24 mouse cellular contexts compared by ENCODE assay signal in the genomic region with DNA sequence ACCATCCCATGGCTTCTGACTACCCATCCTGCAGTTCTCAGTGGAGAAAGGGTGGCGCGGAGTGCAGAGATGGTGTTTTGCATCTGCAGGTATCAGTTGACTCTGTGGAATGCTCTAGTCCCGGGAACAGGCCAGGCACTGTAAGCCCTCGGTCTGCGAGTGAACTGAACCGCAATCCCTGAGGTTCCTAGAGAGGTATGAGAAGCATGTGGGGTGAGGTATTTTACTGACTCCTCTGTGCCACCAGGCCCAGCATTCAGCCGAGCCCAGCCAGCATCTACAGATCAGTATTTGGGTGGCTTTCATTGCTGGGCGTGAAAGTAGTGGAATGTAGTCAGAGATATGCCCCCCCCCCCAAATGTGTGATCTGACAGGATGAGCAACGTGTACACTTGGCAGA. TPM values are rescaled to one million over a fixed set of nuclear protein-coding genes. Genes with fewer than 3 reads are reported as not detected.
DNase-seq lines count a peak whose midpoint lies in the region; ATAC-seq and TF ChIP-seq lines count a peak whose summit lies in the region.
"Had no signal": no experiment of that assay in that cellular context is flagged by ENCODE, and none has a peak within 500 bp of the region (broad histone marks: within the 10 kb centered on the region; RNA-seq: fewer than 3 reads in every experiment).

No protein-coding gene starts in this region.

- 31% methylated on average over 9 of the region's 9 CpGs for WGBS in heart, embryonic 11.5 days (ENCODE audit: insufficient replicate concordance)
- 60% methylated on average over 9 of the region's 9 CpGs for WGBS in heart, adult 2 months
- WGBS in embryonic facial prominence, embryonic 14.5 days, result 24% methylated on average over 9 of the region's 9 CpGs

- H3K4me2 ChIP-seq in heart, embryonic 11.5 days, result peak overlapping the region; percentile 34; the same call in 1 of the 2 replicates
- no peak overlapping the region for H3K4me2 ChIP-seq in embryonic facial prominence, embryonic 14.5 days (ENCODE audit: low read depth, low read length)
- H3K4me2 ChIP-seq: forebrain, embryonic 12.5 days; hindbrain, embryonic 12.5 days; limb, embryonic 12.5 days; liver, embryonic 15.5 days; midbrain, embryonic 15.5 days had no signal

- peak overlapping the region; percentile 71 for H3K27ac ChIP-seq in heart, embryonic 11.5 days (ENCODE audit: low read depth, low read length)
- H3K27ac ChIP-seq in heart, adult 2 months, result no peak overlapping the region
- H3K27ac ChIP-seq in embryonic facial prominence, embryonic 14.5 days (replicated peaks; ENCODE audit: low read depth, low read length), result peak overlapping the region; percentile 36; the same call in 1 of the 2 replicates
- H3K27ac ChIP-seq: forebrain, embryonic 12.5 days; hindbrain, embryonic 12.5 days; limb, embryonic 12.5 days; liver, embryonic 15.5 days; midbrain, embryonic 15.5 days had no signal

- no peak overlapping the region for H3K4me3 ChIP-seq in heart, embryonic 11.5 days (ENCODE audit: low read depth, low read length)
- H3K4me3 ChIP-seq in heart, adult 2 months, result no peak overlapping the region
- H3K4me3 ChIP-seq in embryonic facial prominence, embryonic 14.5 days (ENCODE audit: low read depth, low read length), result no peak overlapping the region
- H3K4me3 ChIP-seq: forebrain, embryonic 12.5 days; hindbrain, embryonic 12.5 days; limb, embryonic 12.5 days; liver, embryonic 15.5 days; megakaryocyte, embryonic 14.5 days; midbrain, embryonic 15.5 days; myocyte had no signal

- no peak for TF ChIP-seq POLR2A in heart, adult 2 months (IDR thresholded peaks at IDR 0.05; ENCODE audit: insufficient read depth, low read depth, low read length)

- intact Hi-C loops in heart, adult 2 months (cut with DNase I), result no loop called here

- no peak for TF ChIP-seq CTCF in heart, adult 2 months (IDR thresholded peaks at IDR 0.05)

- no peaks in the 10 kb centered on the region for H3K36me3 ChIP-seq in heart, embryonic 11.5 days (ENCODE audit: control insufficient read depth, insufficient read depth, low read length)
- H3K36me3 ChIP-seq in heart, adult 2 months (ENCODE audit: control insufficient read depth, insufficient read depth, low read length), result no peaks in the 10 kb centered on the region
- H3K36me3 ChIP-seq in embryonic facial prominence, embryonic 14.5 days (ENCODE audit: control insufficient read depth, insufficient read depth, low read length), result no peaks in the 10 kb centered on the region
- H3K36me3 ChIP-seq: forebrain, embryonic 12.5 days; hindbrain, embryonic 12.5 days; limb, embryonic 12.5 days; liver, embryonic 15.5 days; midbrain, embryonic 15.5 days had no signal

- H3K27me3 ChIP-seq in heart, embryonic 11.5 days (ENCODE audit: control insufficient read depth, insufficient read depth, low read length), result no peaks in the 10 kb centered on the region
- H3K27me3 ChIP-seq in heart, adult 2 months (ENCODE audit: control insufficient read depth, insufficient read depth, low read length), result no peaks in the 10 kb centered on the region
- no peaks in the 10 kb centered on the region for H3K27me3 ChIP-seq in embryonic facial prominence, embryonic 14.5 days (replicated peaks; ENCODE audit: control insufficient read depth, insufficient read depth, low read length)
- H3K27me3 ChIP-seq: forebrain, embryonic 12.5 days; hindbrain, embryonic 12.5 days; limb, embryonic 12.5 days; liver, embryonic 15.5 days; megakaryocyte, embryonic 14.5 days; midbrain, embryonic 15.5 days had no signal

- 0 out of 2 replicates have a peak, but pooled peaks have one; percentile 44 for ATAC-seq in heart, embryonic 11.5 days (replicated peaks; ENCODE audit: insufficient number of reproducible peaks, low FRiP score, low TSS enrichment)
- peak; percentile 76 for ATAC-seq in embryonic facial prominence, embryonic 14.5 days (ENCODE audit: low read depth)
- ATAC-seq in cerebellum, adult (ENCODE audit: insufficient number of reproducible peaks, low FRiP score, low TSS enrichment), result no peak
- ATAC-seq: inflammation-experienced regulatory T-cells, adult 6 months; midbrain, embryonic 15.5 days had no signal

- DNase-seq in heart, adult 2 months, result no peak
- DNase-seq in heart, postnatal 4 days, result peak; percentile 21
- DNase-seq in heart, adult 18-20 months, result no peak
- DNase-seq in Muller cell, postnatal 12 days (ENCODE audit: inconsistent ontology term), result peak; percentile 86
- peak; percentile 75 for DNase-seq in embryonic facial prominence, embryonic 14.5 days (ENCODE audit: low spot score)
- DNase-seq in cerebellum, adult 11-12 months, result no peak
- DNase-seq: adrenal gland, adult 2 months; B cell, adult 2 months; cerebellum, postnatal 10 days; gastrocnemius, postnatal 14 days; kidney, adult 8-10 months; kidney, postnatal 4 days; lung, postnatal 10 days; thymus, postnatal 25 days had no signal

- no peak for TF ChIP-seq EP300 in heart, adult 2 months (IDR thresholded peaks at IDR 0.05; ENCODE audit: insufficient read depth, low read depth, low read length)

- no peaks in the 10 kb centered on the region for H3K9me3 ChIP-seq in heart, embryonic 11.5 days (replicated peaks; ENCODE audit: control insufficient read depth, low read length)
- H3K9me3 ChIP-seq in embryonic facial prominence, embryonic 14.5 days (ENCODE audit: control insufficient read depth, low read length), result no peaks in the 10 kb centered on the region
- H3K9me3 ChIP-seq: forebrain, embryonic 12.5 days; hindbrain, embryonic 12.5 days; limb, embryonic 12.5 days; liver, embryonic 15.5 days; megakaryocyte, embryonic 14.5 days; midbrain, embryonic 15.5 days had no signal

- peaks cover 50% of the 10 kb centered on the region for H3K4me1 ChIP-seq in heart, embryonic 11.5 days (ENCODE audit: control insufficient read depth, insufficient read depth, low read length)
- H3K4me1 ChIP-seq in heart, adult 2 months (ENCODE audit: control insufficient read depth, insufficient read depth, low read length), result no peaks in the 10 kb centered on the region
- H3K4me1 ChIP-seq in embryonic facial prominence, embryonic 14.5 days (ENCODE audit: control insufficient read depth, insufficient read depth, low read length), result peaks cover 14% of the 10 kb centered on the region; the same call in 1 of the 2 replicates

- H3K79me2 ChIP-seq in heart, adult 2 months (replicated peaks; ENCODE audit: control insufficient read depth, insufficient read depth, low read length), result no peaks in the 10 kb centered on the region

- no peak overlapping the region for H3K9ac ChIP-seq in heart, embryonic 11.5 days (ENCODE audit: low read depth, low read length)
- no peak overlapping the region for H3K9ac ChIP-seq in heart, adult 2 months (ENCODE audit: low read depth, low read length)
- H3K9ac ChIP-seq in embryonic facial prominence, embryonic 14.5 days (ENCODE audit: low read depth, low read length), result no peak overlapping the region
- H3K9ac ChIP-seq: forebrain, embryonic 12.5 days; hindbrain, embryonic 12.5 days; limb, embryonic 12.5 days; liver, embryonic 15.5 days; midbrain, embryonic 15.5 days had no signal

RNA-seq across cellular contexts. Expression of gene Rnf144b, which starts 23.5 kb away (rescaled TPM):
- polyA plus RNA-seq in heart, embryonic 11.5 days (2014; fragmentation: Nextera tagmentation; extraction: Ambion mirVana), result 1.6 TPM in 2 replicates
- total RNA-seq in heart, adult 2 months (2021), result 10 to 100 TPM; 18.1 to 31.0 TPM
- 8.0 and 12.2 TPM in 2 replicates for polyA plus RNA-seq in heart, adult 2 months (2012; rRNA removed)
- 1 to 10 TPM; 7.3 to 8.1 TPM for total RNA-seq in heart, postnatal 4 days (2021)
- total RNA-seq in heart, adult 18-20 months (2021), result 10 to 100 TPM; 35.6 to 44.5 TPM
- polyA plus RNA-seq in embryonic facial prominence, embryonic 14.5 days (2014; fragmentation: Nextera tagmentation; extraction: Ambion mirVana), result 4.9 and 5.3 TPM in 2 replicates

RNA-seq across cellular contexts. Expression of gene Dek, which starts 39.9 kb away (rescaled TPM):
- polyA plus RNA-seq in heart, embryonic 11.5 days (2014; fragmentation: Nextera tagmentation; extraction: Ambion mirVana), result 165 and 200 TPM in 2 replicates
- 10 to 100 TPM; 32.1 to 32.6 TPM for total RNA-seq in heart, adult 2 months (2021)
- polyA plus RNA-seq in heart, adult 2 months (2012; rRNA removed), result 7.4 and 8.9 TPM in 2 replicates
- total RNA-seq in heart, postnatal 4 days (2021), result 10 to 100 TPM; 85.5 to 87.1 TPM
- total RNA-seq in heart, adult 18-20 months (2021), result 10 to 100 TPM; 32.6 to 37.9 TPM
- polyA plus RNA-seq in embryonic facial prominence, embryonic 14.5 days (2014; fragmentation: Nextera tagmentation; extraction: Ambion mirVana), result 188 and 208 TPM in 2 replicates

Comparison
In these comparisons a context has a peak if more than half of its experiments do, and no peak if none do; other contexts are left out.
1. DNase-seq: peak in heart, postnatal 4 days (single experiment), Muller cell, postnatal 12 days (single experiment) and embryonic facial prominence, embryonic 14.5 days (single experiment); none in heart, adult 2 months (0 of 2), heart, adult 18-20 months (0 of 2) and cerebellum, adult 11-12 months (single experiment).